Mouse (Mus musculus): ENCODE results near the gene Fam71d. TPM values are rescaled to one million over a fixed set of nuclear protein-coding genes. Genes with fewer than 3 reads are reported as not detected.

Gene Fam71d
- total RNA-seq, 1 experiment from 2014 or later = 0.47 TPM

DNA sequence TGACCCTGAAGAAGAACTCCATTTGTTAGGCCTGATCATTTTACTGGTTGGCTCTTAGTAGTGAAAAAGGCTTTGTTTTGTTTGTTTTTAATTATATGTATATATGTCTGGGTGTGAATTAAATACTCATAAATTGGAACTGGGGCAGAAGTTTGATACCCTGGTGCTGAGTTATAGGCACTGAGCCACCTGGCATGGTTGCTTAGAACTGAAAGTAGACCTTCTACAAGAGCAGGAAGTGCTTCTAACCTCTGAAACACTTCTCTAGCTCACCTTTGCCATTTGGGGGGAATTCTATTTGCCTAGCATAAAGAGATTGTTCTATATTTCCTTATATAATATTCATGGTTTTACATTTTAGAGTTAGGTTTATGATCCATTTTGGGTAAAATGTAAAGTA lies 70.6 kb downstream of the Fam71d start:
- no peak for ATAC-seq (ENCODE audit: extremely low read depth, insufficient number of reproducible peaks, low FRiP score, poor library complexity, severe bottlenecking)

DNA sequence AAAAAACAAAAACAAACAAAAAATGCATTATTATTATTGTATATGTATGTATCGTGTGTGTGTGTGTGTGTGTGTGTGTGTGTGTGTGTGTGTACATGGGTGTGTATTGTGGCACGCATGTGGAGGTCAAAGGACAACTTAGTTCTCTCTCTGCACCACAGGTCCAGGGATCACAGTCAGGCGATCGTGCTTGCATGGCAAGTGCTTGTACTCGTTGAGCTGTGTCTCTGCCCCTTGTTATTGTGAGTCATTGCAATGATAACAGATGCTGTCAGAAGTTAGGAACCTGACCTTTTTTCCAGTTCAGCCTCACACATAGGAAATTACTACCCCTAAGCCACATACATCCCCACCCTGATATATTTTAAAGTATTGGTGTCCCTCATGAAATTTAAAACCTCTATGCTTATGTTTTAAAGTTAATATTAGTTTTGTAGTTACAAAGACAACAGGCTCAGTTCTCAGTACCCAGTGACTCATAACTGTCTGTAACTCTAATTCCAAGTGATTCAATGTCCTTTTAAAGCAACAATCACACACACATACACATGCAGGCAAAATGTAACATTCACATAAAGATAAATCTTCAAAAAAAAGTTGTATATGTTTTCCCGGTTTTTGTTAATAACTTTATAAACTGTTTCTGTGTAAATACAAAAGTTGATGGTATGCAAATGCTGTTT lies 77.8 kb downstream of the Fam71d start:
- ATAC-seq (ENCODE audit: extremely low read depth, insufficient number of reproducible peaks, low FRiP score, poor library complexity, severe bottlenecking) = no peak

- no peak for ATAC-seq (ENCODE audit: extremely low read depth, insufficient number of reproducible peaks, low FRiP score, poor library complexity, severe bottlenecking)
Measured at GRCm38 (mm10) chr12:78773211-78773610, 81.9 kb downstream of the Fam71d start.

DNA sequence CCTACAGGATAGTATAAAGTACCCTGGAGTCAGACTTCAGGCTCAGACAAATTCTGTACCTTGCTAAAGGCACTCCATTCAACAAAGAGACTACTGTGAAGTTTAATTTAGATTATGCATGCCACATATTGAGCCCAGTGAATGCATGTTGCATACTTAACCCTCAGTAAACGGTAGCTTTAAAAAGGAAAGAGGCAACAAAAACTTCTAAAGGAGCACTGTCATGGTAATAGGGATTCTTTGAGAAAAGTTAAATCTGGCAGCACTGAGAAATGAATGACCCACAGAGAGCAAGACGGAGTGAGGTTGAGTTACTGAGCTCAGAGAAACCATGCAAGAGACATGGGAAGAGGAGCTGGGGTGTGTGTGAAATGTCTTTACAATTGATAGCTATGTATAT lies 86.6 kb downstream of the Fam71d start:
- no peak for ATAC-seq (ENCODE audit: extremely low read depth, insufficient number of reproducible peaks, low FRiP score, poor library complexity, severe bottlenecking)

DNA sequence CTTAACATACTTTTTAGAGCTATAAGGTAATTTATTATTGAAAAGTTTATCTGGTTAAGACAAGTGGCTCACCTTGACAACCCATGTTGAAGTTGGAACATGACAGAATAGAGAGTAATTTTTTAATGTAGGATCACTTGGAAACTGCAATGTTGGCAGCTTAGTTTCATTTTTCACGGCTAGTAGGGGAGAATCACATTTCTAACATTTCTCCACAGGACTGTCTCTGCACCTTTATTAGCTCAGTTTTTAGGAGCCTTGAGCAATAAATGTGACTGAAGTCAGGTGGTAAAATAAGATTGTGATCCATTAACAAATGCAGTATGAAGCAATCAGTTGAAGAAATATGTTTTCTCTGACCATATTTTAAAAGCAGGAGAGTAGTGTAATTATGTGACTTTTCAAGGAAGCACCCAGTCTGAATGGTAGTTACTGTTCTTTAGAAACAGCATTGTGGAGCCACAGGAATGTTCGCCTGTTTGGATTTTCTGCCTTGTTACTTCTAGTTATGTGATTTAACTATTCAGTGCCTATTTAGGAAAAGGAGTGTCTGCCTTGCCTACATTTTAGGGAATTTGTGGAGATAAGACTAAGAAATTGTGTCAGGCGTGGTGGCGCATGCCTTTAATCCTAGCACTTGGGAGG lies 87.2 kb downstream of the Fam71d start:
- ATAC-seq (ENCODE audit: extremely low read depth, insufficient number of reproducible peaks, low FRiP score, poor library complexity, severe bottlenecking) = no peak

Other genes with a start within 250 kb of the Fam71d start
- 44.6 and 54.4 TPM in 2 replicates for gene Mpp5, start 57.4 kb downstream of the Fam71d start, total RNA-seq (2017)
- 62.0 and 62.1 TPM in 2 replicates for gene Atp6v1d, start 170.1 kb downstream of the Fam71d start, total RNA-seq (2017)
- 31.0 and 36.7 TPM in 2 replicates for gene Eif2s1, start 170.3 kb downstream of the Fam71d start, total RNA-seq (2017)
- not detected in 2 replicates for gene Plek2, start 215.4 kb downstream of the Fam71d start, total RNA-seq (2017)